Mouse (Mus musculus): ENCODE results near the gene Pitpnm1.

DNA sequence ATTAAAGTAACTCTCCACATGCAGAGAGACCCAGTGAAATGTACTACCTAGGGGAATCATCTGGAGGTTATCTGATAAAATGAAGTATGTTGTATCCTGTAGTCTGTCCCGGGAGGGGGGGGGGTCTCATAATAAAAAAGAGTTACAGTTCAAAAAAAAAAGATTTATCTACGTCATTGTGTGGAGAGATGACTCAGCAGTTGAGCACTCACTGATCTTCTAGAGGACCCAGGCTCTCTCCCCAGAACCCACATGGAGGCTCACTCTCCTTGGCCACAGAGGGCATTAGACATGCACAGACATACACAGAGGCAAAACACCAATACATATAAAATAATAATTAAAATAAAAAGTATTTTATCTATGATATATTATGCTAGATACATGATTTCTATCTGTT lies 8.4 kb upstream of the Pitpnm1 start:
- TF ChIP-seq CTCF (IDR thresholded peaks at IDR 0.05; ENCODE audit: extremely low read depth, insufficient read depth, insufficient read length, insufficient replicate concordance) = no peak
- TF ChIP-seq POLR2A (IDR thresholded peaks at IDR 0.05; ENCODE audit: low read depth, low read length) = no peak
